Mouse (Mus musculus) forebrain, embryonic 16.5 days (tissue): ENCODE results near the gene Pfn3. TPM values are rescaled to one million over a fixed set of nuclear protein-coding genes. Genes with fewer than 3 reads are reported as not detected.

Experiments
- ATAC-seq: fragments of 200-750 bp; cut with Nextera tagmentation; 2 replicates; pipeline ENCODE4 v1.8.0; 2017; ENCODE audit warnings: mild to moderate bottlenecking, moderate library complexity
- H3K27ac ChIP-seq: fragments of 300-500 bp; sonication (generic); 2 replicates; pipeline ENCODE4 v1.5.1; 2014; ENCODE audit warnings: low read length, control low read depth
- H3K27me3 ChIP-seq: fragments of 300-500 bp; sonication (generic); replicated peaks from 2 replicates; pipeline ENCODE4 v1.6.1; 2014; ENCODE audit warnings: low read length; ENCODE audit not compliant: control insufficient read depth, insufficient read depth
- H3K36me3 ChIP-seq: fragments of 300-500 bp; sonication (generic); 2 replicates; pipeline ENCODE4 v1.6.1; 2014; ENCODE audit not compliant: control insufficient read depth, insufficient read depth
- H3K4me1 ChIP-seq: fragments of 300-500 bp; sonication (generic); replicated peaks from 2 replicates; pipeline ENCODE4 v1.6.1; 2014; ENCODE audit warnings: low read length; ENCODE audit not compliant: control insufficient read depth, insufficient read depth
- H3K4me2 ChIP-seq: fragments of 300-500 bp; sonication (generic); 2 replicates; pipeline ENCODE4 v1.6.1; 2014; ENCODE audit warnings: mild to moderate bottlenecking, low read length, control low read depth
- H3K4me3 ChIP-seq: fragments of 300-500 bp; sonication (generic); replicated peaks from 2 replicates; pipeline ENCODE4 v1.5.1; 2014; ENCODE audit warnings: mild to moderate bottlenecking, low read length, control low read depth
- H3K9ac ChIP-seq: fragments of 300-500 bp; sonication (generic); replicated peaks from 2 replicates; pipeline ENCODE4 v1.6.1; 2014; ENCODE audit warnings: low read depth, low read length, control low read depth
- H3K9me3 ChIP-seq: fragments of 300-500 bp; sonication (generic); 2 replicates; pipeline ENCODE4 v1.6.1; 2016; ENCODE audit warnings: low read length; ENCODE audit not compliant: control insufficient read depth
- WGBS: fragments of 180-500 bp; shearing (Covaris S2); extraction: QIAGEN DNeasy Blood & Tissue Kit; methylation state at CpG from one replicate; pipeline ENCODE4 v1.1.7; 2014; 5-methylcytosine and 5-hydroxymethylcytosine counted together
- polyA plus RNA-seq: library from polyadenylated mRNA; unstranded; fragments of >200 nt; fragmentation: Nextera tagmentation; extraction: Ambion mirVana; gene quantifications from 2 replicates; pipeline ENCODE4 v1.2.1, GENCODE M21; 2015

Pfn3 gene
- polyA plus RNA-seq, 1 experiment from 2014 or later = 0.43 TPM

DNA sequence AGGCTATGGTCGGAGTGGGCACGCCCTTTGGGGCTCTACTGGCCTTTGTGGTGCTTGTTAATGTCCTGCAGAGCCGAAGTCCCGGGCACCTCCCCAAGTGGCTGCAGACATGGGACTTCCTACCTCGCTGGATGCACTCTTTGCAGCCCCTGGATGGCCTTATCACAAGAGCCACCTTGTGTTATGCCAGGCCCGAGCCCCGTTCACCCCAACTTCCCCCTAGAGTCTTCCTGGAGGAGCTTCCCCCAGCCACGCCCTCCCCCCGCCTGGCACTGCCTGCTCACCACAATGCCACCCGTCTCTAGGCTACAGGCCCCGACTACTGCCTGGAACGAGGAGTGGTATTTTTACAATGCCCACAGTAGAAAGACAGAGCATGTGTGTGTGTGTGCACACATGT lies 1.7 kb downstream of the Pfn3 start:
- H3K36me3 ChIP-seq = no peaks in the 10 kb centered on the region
- 0 out of 2 replicates have a peak, but pooled peaks cover under 1% of the 10 kb centered on the region for H3K27me3 ChIP-seq
- H3K27ac ChIP-seq = no peak overlapping the region
- H3K4me2 ChIP-seq = no peak overlapping the region
- no peaks in the 10 kb centered on the region for H3K9me3 ChIP-seq
- no peak overlapping the region for H3K4me3 ChIP-seq
- H3K4me1 ChIP-seq = peaks cover 6% of the 10 kb centered on the region; the same call in 1 of the 2 replicates
- H3K9ac ChIP-seq = no peak overlapping the region
- no peak for ATAC-seq
- WGBS = 79% methylated on average over 12 of the region's 12 CpGs

DNA sequence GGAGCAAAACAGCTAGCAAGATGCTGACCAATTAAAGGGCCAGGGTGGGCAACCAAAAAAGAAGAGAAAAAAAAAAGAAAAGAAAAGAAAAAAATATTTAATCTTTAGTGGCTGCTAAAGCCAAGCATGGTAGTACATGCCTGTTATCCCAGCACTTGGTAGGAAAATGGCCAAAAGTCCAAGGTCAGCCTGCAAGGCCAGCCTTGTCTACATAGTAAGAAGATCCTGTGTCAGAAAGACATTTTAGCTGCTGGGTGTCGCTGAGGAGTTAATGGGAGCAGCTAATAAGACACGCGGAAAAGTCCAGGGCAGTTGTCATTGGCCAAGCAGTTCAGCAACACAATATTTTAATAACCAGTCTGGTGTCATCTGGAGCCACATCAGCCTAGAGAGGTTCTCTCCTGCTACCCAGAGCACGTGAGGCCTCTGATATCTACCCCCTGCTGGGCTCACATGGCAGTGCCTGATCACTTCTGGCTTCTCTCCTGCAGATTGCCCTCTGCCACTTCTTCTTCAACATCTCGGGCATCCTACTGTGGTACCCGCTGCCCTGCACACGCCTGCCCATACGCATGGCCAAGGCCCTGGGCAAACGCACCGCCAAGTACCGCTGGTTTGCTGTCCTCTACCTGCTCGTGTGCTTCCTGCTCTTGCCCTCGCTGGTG lies 2.3 kb downstream of the Pfn3 start:
- no peak for ATAC-seq
- 83% methylated on average over 13 of the region's 13 CpGs for WGBS
- no peaks in the 10 kb centered on the region for H3K9me3 ChIP-seq
- no peak overlapping the region for H3K4me2 ChIP-seq
- no peaks in the 10 kb centered on the region for H3K27me3 ChIP-seq
- no peak overlapping the region for H3K27ac ChIP-seq
- H3K4me3 ChIP-seq = no peak overlapping the region
- no peaks in the 10 kb centered on the region for H3K36me3 ChIP-seq
- H3K4me1 ChIP-seq = peaks cover 6% of the 10 kb centered on the region; the same call in 1 of the 2 replicates
- H3K9ac ChIP-seq = no peak overlapping the region

DNA sequence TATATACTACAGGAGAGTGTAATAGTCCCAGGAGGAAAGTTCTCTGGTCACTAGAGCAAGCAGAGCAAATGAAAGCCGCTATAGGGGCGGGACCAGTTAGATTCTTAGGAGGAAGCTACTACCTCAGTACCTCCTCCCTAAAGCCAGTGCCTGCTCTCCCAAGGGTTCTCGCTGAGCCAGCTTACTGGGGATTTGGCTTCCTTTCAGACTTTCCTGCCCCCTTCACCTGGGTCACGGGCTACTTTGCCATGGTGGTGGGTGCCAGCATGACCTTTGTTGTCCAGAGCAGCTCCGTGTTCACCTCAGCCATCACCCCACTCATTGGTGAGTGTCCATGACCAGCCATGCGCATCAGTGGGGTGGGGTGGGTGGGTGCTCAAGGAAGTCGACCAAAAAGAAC lies 3.2 kb downstream of the Pfn3 start:
- peaks cover 6% of the 10 kb centered on the region; the same call in 1 of the 2 replicates for H3K4me1 ChIP-seq
- H3K9me3 ChIP-seq = no peaks in the 10 kb centered on the region
- no peaks in the 10 kb centered on the region for H3K36me3 ChIP-seq
- H3K4me2 ChIP-seq = no peak overlapping the region
- no peaks in the 10 kb centered on the region for H3K27me3 ChIP-seq
- no peak overlapping the region for H3K9ac ChIP-seq
- no peak for ATAC-seq
- H3K27ac ChIP-seq = no peak overlapping the region
- WGBS = 68% methylated on average over 7 of the region's 7 CpGs
- H3K4me3 ChIP-seq = no peak overlapping the region

DNA sequence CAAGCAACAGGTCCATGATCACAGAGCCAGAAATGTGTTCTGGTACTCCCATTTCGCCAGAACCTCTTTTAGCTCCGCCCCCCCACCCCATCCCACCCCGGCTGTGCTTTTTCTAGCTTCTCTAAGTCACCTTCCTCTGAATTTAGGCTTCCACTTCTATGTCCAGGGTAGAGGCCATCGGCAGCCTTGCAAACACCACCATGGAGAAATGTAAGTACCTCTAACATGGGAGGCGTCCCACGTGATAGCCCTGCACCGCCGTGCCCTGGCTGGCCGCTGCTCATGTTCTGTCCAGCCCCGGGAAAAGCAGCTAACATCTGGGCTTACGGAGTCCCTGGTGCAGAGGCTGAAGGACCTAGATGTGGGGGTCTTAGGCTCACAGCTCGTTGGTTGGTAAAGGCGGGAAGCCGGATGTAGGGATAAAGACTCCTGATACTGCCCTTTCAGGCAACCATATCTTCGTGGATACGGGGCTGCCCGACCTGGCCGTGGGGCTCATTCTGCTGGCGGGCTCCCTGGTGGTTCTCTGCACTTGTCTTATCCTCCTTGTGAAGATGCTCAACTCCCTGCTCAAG lies 6.4 kb downstream of the Pfn3 start:
- Histone ChIP-seq H3K4me3 (no peak overlapping the region), H3K9ac (no peak overlapping the region), H3K36me3 (no peaks in the 10 kb centered on the region), H3K4me2 (no peak overlapping the region), H3K4me1 (peaks cover 9% of the 10 kb centered on the region), H3K9me3 (no peaks in the 10 kb centered on the region), H3K27me3 (no peaks in the 10 kb centered on the region), H3K27ac (no peak overlapping the region)
- 91% methylated on average over 19 of the region's 19 CpGs for WGBS
- ATAC-seq = no peak

DNA sequence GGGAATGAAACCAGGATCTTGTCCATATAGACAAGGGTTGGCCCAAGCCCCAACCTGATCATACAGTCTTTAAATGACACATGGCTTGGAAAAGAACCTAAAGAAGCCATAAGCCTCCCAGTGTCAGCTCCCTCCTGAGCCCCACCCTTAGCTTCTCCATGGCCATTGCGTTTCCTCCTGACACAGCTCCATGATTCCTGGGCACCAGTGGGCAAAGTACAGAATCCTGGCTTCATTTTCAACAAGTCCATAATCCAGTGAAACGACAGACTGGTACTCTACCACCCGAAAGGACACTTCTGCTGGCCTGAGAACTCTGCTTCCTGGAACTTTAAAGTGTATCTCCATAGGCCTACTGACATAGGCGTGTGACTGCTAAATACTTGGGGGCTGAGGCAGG lies 7.7 kb downstream of the Pfn3 start:
- no peak overlapping the region for H3K9ac ChIP-seq
- H3K4me2 ChIP-seq = no peak overlapping the region
- no peaks in the 10 kb centered on the region for H3K36me3 ChIP-seq
- no peaks in the 10 kb centered on the region for H3K27me3 ChIP-seq
- ATAC-seq = no peak
- peaks cover 9% of the 10 kb centered on the region for H3K4me1 ChIP-seq
- WGBS = 88% methylated on average over 4 of the region's 4 CpGs
- no peak overlapping the region for H3K27ac ChIP-seq
- no peak overlapping the region for H3K4me3 ChIP-seq
- no peaks in the 10 kb centered on the region for H3K9me3 ChIP-seq

DNA sequence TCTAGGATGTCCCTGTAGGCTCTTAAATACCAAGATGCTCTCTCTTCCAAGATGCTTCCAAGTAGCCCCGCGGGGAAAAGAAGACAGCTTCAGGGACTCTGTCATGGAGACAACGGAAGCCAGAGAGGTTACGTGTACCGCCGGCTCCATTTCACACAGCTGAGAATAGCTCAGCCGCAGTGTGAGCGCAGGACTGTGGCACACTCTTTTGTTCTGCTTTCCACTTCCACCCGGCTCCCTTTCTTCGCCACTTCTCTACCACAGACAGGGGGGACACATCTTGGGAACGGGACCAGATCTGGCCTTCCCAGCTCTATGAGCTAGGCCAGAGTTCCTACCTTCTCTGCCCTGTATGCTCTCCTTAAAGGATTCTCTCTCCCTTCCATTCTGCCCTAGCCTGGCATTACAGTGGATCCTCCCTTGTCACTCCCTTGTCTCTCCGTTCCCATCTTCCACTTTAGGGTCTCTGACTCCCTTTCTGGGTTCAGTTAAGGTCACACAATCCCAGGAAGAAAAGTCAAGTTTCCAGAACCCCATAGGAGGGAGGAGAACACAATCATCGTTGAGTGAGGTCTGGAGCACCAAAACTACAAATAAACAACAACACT lies 9.1 kb downstream of the Pfn3 start:
- H3K27me3 ChIP-seq = no peaks in the 10 kb centered on the region
- no peak overlapping the region for H3K4me3 ChIP-seq
- H3K9me3 ChIP-seq = no peaks in the 10 kb centered on the region
- ATAC-seq = peak; percentile 56
- 42% methylated on average over 13 of the region's 13 CpGs for WGBS
- peak overlapping the region; percentile 71 for H3K27ac ChIP-seq
- no peaks in the 10 kb centered on the region for H3K36me3 ChIP-seq
- H3K9ac ChIP-seq = peak overlapping the region; percentile 42
- H3K4me2 ChIP-seq = no peak overlapping the region; the same call in 1 of the 2 replicates
- peaks cover 9% of the 10 kb centered on the region for H3K4me1 ChIP-seq

DNA sequence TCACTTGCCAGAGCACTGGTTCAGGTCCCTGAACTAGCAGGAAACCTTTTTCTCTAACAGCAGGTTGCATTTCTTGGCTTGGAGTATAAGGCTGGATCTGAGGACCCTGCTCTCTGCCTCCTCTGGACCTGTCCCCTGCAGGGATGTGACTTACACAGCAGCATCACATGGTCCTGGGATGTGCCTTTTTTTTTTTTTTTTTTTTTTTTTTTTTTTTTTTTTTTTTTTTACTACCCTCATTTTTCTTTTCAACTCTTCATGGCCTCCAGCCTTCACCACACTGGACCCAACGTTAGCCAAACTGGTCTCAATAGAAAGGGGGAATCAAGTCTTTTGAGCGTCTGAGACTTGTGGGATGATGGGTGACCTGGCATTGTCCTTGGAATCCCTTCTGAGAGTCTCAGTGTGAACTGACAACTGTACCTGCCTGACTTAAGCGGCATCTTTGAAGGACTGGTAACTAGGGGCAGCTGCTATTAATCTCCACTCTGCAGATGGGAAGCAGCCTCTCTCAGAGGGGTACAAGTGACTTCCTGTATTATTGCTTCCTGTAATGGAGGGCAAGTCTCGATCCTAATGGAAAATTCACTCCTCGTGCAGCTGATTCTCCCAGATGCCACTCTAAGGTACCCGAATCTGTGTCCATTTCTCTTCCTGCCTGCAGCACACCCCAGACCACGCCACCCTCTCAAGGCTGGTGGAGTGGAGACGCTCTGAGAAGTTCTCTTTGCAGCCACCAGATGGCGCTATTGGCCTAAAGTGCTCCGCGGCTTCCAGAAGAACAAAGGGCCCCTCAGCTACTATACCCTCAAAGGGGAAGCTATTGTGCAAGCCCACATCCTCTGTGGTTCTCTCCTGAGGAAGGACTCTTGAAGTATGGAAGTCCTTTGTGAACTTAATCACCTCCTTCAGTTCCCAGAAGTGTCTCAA lies 9.9 kb downstream of the Pfn3 start:
- peak overlapping the region; percentile 42 for H3K9ac ChIP-seq
- ATAC-seq = peak; percentile 94
- H3K27ac ChIP-seq = peak overlapping the region; percentile 71
- no peaks in the 10 kb centered on the region for H3K36me3 ChIP-seq
- peak overlapping the region; percentile 6; the same call in 1 of the 2 replicates for H3K4me2 ChIP-seq
- H3K9me3 ChIP-seq = no peaks in the 10 kb centered on the region
- 14% methylated on average over 11 of the region's 11 CpGs for WGBS
- H3K4me1 ChIP-seq = peaks cover 9% of the 10 kb centered on the region
- H3K27me3 ChIP-seq = no peaks in the 10 kb centered on the region
- H3K4me3 ChIP-seq = no peak overlapping the region

DNA sequence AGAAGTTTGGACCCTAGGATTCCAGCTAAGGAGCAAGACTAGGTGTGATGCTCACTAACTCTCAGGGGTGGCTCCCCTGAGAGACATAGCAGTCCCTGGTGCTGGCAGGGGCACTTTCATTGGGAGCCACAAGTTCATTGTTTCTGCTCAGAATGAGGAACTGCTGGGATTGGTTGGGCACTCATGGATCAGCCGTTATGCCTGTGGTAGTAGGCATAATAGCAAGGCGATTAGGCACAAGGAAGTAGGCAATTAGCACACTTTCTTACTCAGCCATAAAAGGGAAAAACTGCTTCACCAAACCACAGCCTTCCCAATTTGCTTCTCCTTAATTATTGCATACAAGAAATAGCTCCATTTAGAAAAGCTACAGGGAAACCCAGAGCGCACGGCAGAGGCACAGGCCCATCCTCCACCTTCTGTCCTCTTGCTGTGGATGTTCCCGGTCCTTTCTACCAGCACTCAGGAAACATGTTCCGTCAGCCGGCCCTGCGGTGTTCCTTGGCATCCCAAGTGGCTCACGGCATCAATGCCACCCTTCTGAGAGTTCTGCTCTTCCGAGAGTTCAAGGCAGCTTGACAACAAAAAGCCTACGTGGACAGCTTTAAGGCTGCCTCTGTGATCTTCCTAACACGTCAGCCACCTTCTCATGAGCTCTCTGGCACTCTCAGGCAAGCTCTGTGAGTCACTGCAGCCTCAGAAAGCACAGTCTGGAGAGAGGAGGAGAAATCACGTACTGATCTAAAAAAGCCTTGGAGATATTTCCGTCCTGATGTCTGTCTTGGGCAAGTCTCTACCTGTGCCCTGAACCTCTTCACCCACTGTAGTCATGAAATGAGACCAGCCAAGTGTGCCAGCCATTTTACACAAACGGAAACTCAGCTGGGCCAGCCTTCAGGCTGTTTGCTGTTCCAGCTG lies 10.8 kb downstream of the Pfn3 start:
- ATAC-seq = no peak
- peaks cover 9% of the 10 kb centered on the region for H3K4me1 ChIP-seq
- H3K27me3 ChIP-seq = no peaks in the 10 kb centered on the region
- H3K9me3 ChIP-seq = no peaks in the 10 kb centered on the region
- 38% methylated on average over 15 of the region's 15 CpGs for WGBS
- no peak overlapping the region for H3K9ac ChIP-seq
- no peak overlapping the region for H3K4me2 ChIP-seq
- no peak overlapping the region for H3K27ac ChIP-seq
- no peaks in the 10 kb centered on the region for H3K36me3 ChIP-seq
- H3K4me3 ChIP-seq = no peak overlapping the region
